Mouse (Mus musculus) olfactory bulb, adult 2 months (tissue): ENCODE measurements around the gene Spns2.

Source experiments
- CTCF ChIP-seq: fragments of 200-500 bp; IDR thresholded peaks from 2 replicates; pipeline ENCODE4 v1.5.1; 2012; ENCODE audit warnings: low read depth, mild to moderate bottlenecking, low read length, moderate library complexity; ENCODE audit not compliant: insufficient read depth
- POLR2A ChIP-seq: fragments of 200-500 bp; IDR thresholded peaks from 2 replicates; pipeline ENCODE4 v1.6.1; 2012; ENCODE audit warnings: mild to moderate bottlenecking, low read depth, low read length, moderate library complexity; ENCODE audit not compliant: insufficient read depth

- TF ChIP-seq CTCF (no peak), POLR2A (no peak)
Measured at GRCm38 (mm10) chr11:72438411-72438810, 51.3 kb downstream of the Spns2 start.
